Mouse (Mus musculus) CH12.LX (cell line): Measurements from ENCODE around the gene Rhobtb1. TPM values are rescaled to one million over a fixed set of nuclear protein-coding genes. Genes with fewer than 3 reads are reported as not detected.

Source experiments
- DNase-seq: peaks from one replicate; pipeline ENCODE4 v3.0.0-alpha.2; 2013; ENCODE audit errors: extremely low read depth
- H3K27ac ChIP-seq: 2 replicates; pipeline ENCODE4 v1.5.1; 2012; ENCODE audit warnings: low read depth, mild to moderate bottlenecking, control low read depth, moderate library complexity; ENCODE audit not compliant: insufficient read depth
- H3K27me3 ChIP-seq: replicated peaks from 2 replicates; pipeline ENCODE3; 2012; ENCODE audit warnings: inconsistent platforms
- H3K36me3 ChIP-seq, 2 experiments: replicated peaks in 1 of 2; 2 replicates each; pipeline versions ENCODE3 to v1.6.1; 2012; ENCODE audit warnings: inconsistent platforms in 1 of 2, low read length in 1 of 2, mild to moderate bottlenecking in 1 of 2, mixed read lengths in 1 of 2, moderate library complexity in 1 of 2; ENCODE audit not compliant: control insufficient read depth in 1 of 2, insufficient read depth in 1 of 2
- H3K4me1 ChIP-seq, 2 experiments: 2 replicates each; pipeline ENCODE4 v1.6.1; 2012; ENCODE audit warnings: inconsistent platforms in 1 of 2, moderate library complexity in 1 of 2; ENCODE audit not compliant: insufficient read depth in 2 of 2, control insufficient read depth in 1 of 2
- H3K4me2 ChIP-seq: 2 replicates; pipeline ENCODE4 v1.6.1; 2012; ENCODE audit warnings: low read depth, mild to moderate bottlenecking, control low read depth; ENCODE audit not compliant: poor library complexity, insufficient read depth, severe bottlenecking
- H3K4me3 ChIP-seq, 3 experiments: fragments of 150-350 bp in 1 of 3; sonication (generic) in 1 of 3; replicated peaks in 1 of 3; 2 replicates each; pipeline versions ENCODE3 to v1.5.1; 2011 to 2012; ENCODE audit warnings: low read depth in 2 of 3, low read length in 2 of 3, mild to moderate bottlenecking in 2 of 3, moderate library complexity in 2 of 3, control low read depth in 1 of 3, improper control_type of control experiment in 1 of 3, inconsistent platforms in 1 of 3, mixed read lengths in 1 of 3; ENCODE audit not compliant: poor library complexity in 1 of 3
- H3K79me2 ChIP-seq: replicated peaks from 2 replicates; pipeline ENCODE4 v1.6.1; 2012; ENCODE audit warnings: mild to moderate bottlenecking, moderate library complexity; ENCODE audit not compliant: control insufficient read depth, poor library complexity, insufficient read depth, severe bottlenecking; ENCODE audit errors: extremely low read depth
- H3K9ac ChIP-seq: 2 replicates; pipeline ENCODE4 v1.6.1; 2012; ENCODE audit warnings: low read depth, mild to moderate bottlenecking, control low read depth, moderate library complexity; ENCODE audit not compliant: insufficient read depth
- H3K9me3 ChIP-seq: replicated peaks from 2 replicates; pipeline ENCODE3; 2012; ENCODE audit warnings: low read length, inconsistent platforms, mixed read lengths
- BHLHE40 ChIP-seq: IDR thresholded peaks from 2 replicates; pipeline ENCODE4 v1.6.1; 2011; ENCODE audit warnings: mild to moderate bottlenecking, low read depth, low read length, improper control_type of control experiment
- CHD1 ChIP-seq: IDR thresholded peaks from 2 replicates; pipeline ENCODE4 v1.6.1; 2012; ENCODE audit warnings: low read depth, low read length, improper control_type of control experiment, inconsistent platforms
- CTCF ChIP-seq, 2 experiments: IDR thresholded peaks in 1 of 2; conservative IDR thresholded peaks in 1 of 2; 2 replicates each; pipeline ENCODE4 v1.5.1; 2011 to 2012; ENCODE audit warnings: low read depth in 2 of 2, low read length in 2 of 2, improper control_type of control experiment in 1 of 2, inconsistent platforms in 1 of 2, mild to moderate bottlenecking in 1 of 2, moderate library complexity in 1 of 2
- E2F4 ChIP-seq: IDR thresholded peaks from 2 replicates; pipeline ENCODE4 v1.6.1; 2011; ENCODE audit warnings: low read depth, low read length, improper control_type of control experiment; ENCODE audit not compliant: insufficient replicate concordance
- EP300 ChIP-seq: IDR thresholded peaks from 2 replicates; pipeline ENCODE4 v1.6.1; 2011; ENCODE audit warnings: low read length, improper control_type of control experiment
- GABPA ChIP-seq: IDR thresholded peaks from 2 replicates; pipeline ENCODE4 v1.6.1; 2012; ENCODE audit warnings: low read depth, low read length, improper control_type of control experiment, inconsistent platforms; ENCODE audit not compliant: insufficient replicate concordance
- HCFC1 ChIP-seq: IDR thresholded peaks from 2 replicates; pipeline ENCODE4 v1.6.1; 2012; ENCODE audit warnings: low read depth, mild to moderate bottlenecking, inconsistent platforms, low read length, improper control_type of control experiment
- IRF4 ChIP-seq: IDR thresholded peaks from 2 replicates; pipeline ENCODE4 v1.6.1; 2014; ENCODE audit warnings: low read depth, mild to moderate bottlenecking, inconsistent platforms, low read length, improper control_type of control experiment
- MAX ChIP-seq: IDR thresholded peaks from 2 replicates; pipeline ENCODE4 v1.6.1; 2011; ENCODE audit warnings: low read length, improper control_type of control experiment
- MEF2A ChIP-seq: IDR thresholded peaks from 2 replicates; pipeline ENCODE4 v1.6.1; 2014; ENCODE audit warnings: low read depth, mild to moderate bottlenecking, inconsistent platforms, low read length, improper control_type of control experiment, borderline replicate concordance
- MXI1 ChIP-seq: IDR thresholded peaks from 2 replicates; pipeline ENCODE4 v1.6.1; 2011; ENCODE audit warnings: mild to moderate bottlenecking, low read depth, low read length, improper control_type of control experiment
- NELFE ChIP-seq: IDR thresholded peaks from 2 replicates; pipeline ENCODE4 v1.6.1; 2011; ENCODE audit warnings: low read depth, low read length, improper control_type of control experiment
- NRF1 ChIP-seq: IDR thresholded peaks from 2 replicates; pipeline ENCODE4 v1.6.1; 2014; ENCODE audit warnings: low read depth, mild to moderate bottlenecking, inconsistent platforms, low read length, improper control_type of control experiment, moderate library complexity
- POLR2A ChIP-seq: IDR thresholded peaks from 2 replicates; pipeline ENCODE4 v1.6.1; 2011; ENCODE audit warnings: low read depth, mild to moderate bottlenecking, improper control_type of control experiment, low read length
- RAD21 ChIP-seq: IDR thresholded peaks from 2 replicates; pipeline ENCODE4 v1.6.1; 2011; ENCODE audit warnings: low read depth, mild to moderate bottlenecking, low read length, improper control_type of control experiment, moderate library complexity
- SIN3A ChIP-seq: IDR thresholded peaks from 2 replicates; pipeline ENCODE4 v1.6.1; 2012; ENCODE audit warnings: low read length, improper control_type of control experiment, inconsistent platforms
- TCF12 ChIP-seq: IDR thresholded peaks from 2 replicates; pipeline ENCODE4 v1.6.1; 2014; ENCODE audit warnings: low read depth, mild to moderate bottlenecking, inconsistent platforms, low read length, improper control_type of control experiment
- UBTF ChIP-seq: IDR thresholded peaks from 2 replicates; pipeline ENCODE4 v1.6.1; 2012; ENCODE audit warnings: low read depth, mild to moderate bottlenecking, inconsistent platforms, low read length, improper control_type of control experiment, moderate library complexity
- USF1 ChIP-seq: IDR thresholded peaks from 2 replicates; pipeline ENCODE4 v1.6.1; 2014; ENCODE audit warnings: low read depth, mild to moderate bottlenecking, inconsistent platforms, low read length, improper control_type of control experiment
- ZKSCAN1 ChIP-seq: IDR thresholded peaks from 2 replicates; pipeline ENCODE4 v1.6.1; 2012; ENCODE audit warnings: low read depth, inconsistent platforms, low read length, improper control_type of control experiment, borderline replicate concordance
- ZMIZ1 ChIP-seq: IDR thresholded peaks from 2 replicates; pipeline ENCODE4 v1.6.1; 2012; ENCODE audit warnings: low read depth, mild to moderate bottlenecking, inconsistent platforms, low read length, improper control_type of control experiment
- ZNF384 ChIP-seq: IDR thresholded peaks from 2 replicates; pipeline ENCODE4 v1.6.1; 2012; ENCODE audit warnings: low read depth, low read length, improper control_type of control experiment, inconsistent platforms
- dilution Hi-C: fragments of 300-500 bp; cut with MboI; formaldehyde crosslinking; loops from 2 replicates; pipeline ENCODE4 v1.14.3; 2020; ENCODE audit warnings: low sequenced_read_pairs; ENCODE audit not compliant: extremely low pct_unique_long_range_greater_than_20kb, extremely low pct_ligation_motif_present
- in situ Hi-C: fragments of 300-500 bp; cut with MboI; formaldehyde crosslinking; loops from 3 replicates; pipeline ENCODE4 v1.14.3; 2019; ENCODE audit warnings: low sequenced_read_pairs, low pct_ligation_motif_present, low pct_unique_long_range_greater_than_20kb, mixed read lengths
- polyA plus RNA-seq: library from polyadenylated mRNA; unstranded; fragments of >175 nt; gene quantifications from 2 replicates; pipeline ENCODE4 v1.2.1, GENCODE M21; 2012; ENCODE audit warnings: low read depth; ENCODE audit not compliant: insufficient read length
- total RNA-seq, 2 experiments: library from RNA; depleted of rRNA; stranded (reverse); fragments of 300-350 nt in 1 of 2; fragments of >200 nt in 1 of 2; gene quantifications; 2 replicates each; pipeline ENCODE4 v1.2.3; 2012 to 2014

The Rhobtb1 gene
- total and polyA plus RNA-seq, 3 experiments, result 3.1 to 12.2 (median 3.4) TPM

DNA sequence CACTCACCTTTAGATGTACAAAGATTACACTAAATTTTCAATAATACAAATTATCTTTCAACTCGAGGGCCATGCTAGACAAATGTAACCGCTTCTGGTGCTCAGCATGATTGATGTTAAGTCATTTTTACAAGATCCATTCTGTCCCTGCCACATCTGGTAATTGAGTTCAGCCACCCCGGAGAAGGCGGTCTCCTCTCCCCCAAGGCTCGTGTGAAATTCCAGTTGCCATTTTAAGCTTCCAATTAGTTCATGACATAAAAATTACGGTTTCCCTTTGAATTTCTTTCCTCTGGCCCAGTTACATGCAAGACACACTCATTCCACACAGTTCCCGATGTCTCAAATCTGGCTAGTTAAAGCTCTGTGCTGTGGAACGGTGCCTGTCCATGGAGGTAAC is 162.7 kb downstream of the Rhobtb1 start:
- in situ Hi-C loops, result loop anchor here (25.0 kb wide), 3 partner anchors 302 to 527 kb away; no protein-coding TSS in a partner anchor

DNA sequence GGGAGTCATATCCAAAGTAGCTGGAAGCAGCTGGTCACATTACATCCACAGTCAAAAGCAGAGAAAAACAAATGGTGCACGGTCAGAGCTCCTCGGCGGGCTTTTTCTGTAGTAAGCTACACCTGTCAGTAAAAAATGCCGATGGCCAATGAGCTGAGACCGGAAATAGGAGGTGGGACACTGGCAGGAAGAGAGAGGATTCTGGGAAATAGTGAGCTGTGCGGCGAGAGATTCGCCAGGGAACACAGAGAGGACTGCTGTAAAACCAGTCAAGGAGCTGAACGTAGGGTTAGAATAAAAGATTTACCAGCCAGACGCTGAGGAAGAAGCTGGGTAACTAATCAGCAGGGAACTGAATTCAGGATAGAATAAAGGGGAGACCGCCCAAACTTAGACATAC is 167.3 kb downstream of the Rhobtb1 start:
- Histone ChIP-seq H3K36me3 (no peaks in the 10 kb centered on the region), H3K4me2 (no peak overlapping the region), H3K9ac (no peak overlapping the region), H3K4me1 (peaks cover 3 to 11% of the 10 kb centered on the region in 2 experiments; a peak in 3 of 4 replicates), H3K79me2 (no peaks in the 10 kb centered on the region), H3K27me3 (no peaks in the 10 kb centered on the region), H3K9me3 (peaks cover 10% of the 10 kb centered on the region), H3K4me3 (no peak overlapping the region), H3K27ac (no peak overlapping the region)
- DNase-seq, result no peak
- TF ChIP-seq CTCF (conservative IDR thresholded peaks at IDR 0.05 in 1 of 2, IDR thresholded peaks at IDR 0.05 in 1 of 2; ENCODE audit: low read depth in 2 of 2, low read length in 2 of 2) (no peak), MEF2A (no peak), RAD21 (no peak), BHLHE40 (no peak), CHD1 (no peak), TCF12 (no peak), MAX (no peak), EP300 (no peak), NRF1 (no peak), E2F4 (no peak), UBTF (no peak), IRF4 (no peak), USF1 (no peak), HCFC1 (no peak), GABPA (no peak), ZMIZ1 (no peak)
- dilution Hi-C loops (no loop called here), in situ Hi-C loops (loop anchor here (25.0 kb wide), 3 partner anchors 306 to 531 kb away; no protein-coding TSS in a partner anchor)

More for the DNA sequence above, 162.7 kb downstream of the Rhobtb1 start:
- Histone ChIP-seq H3K4me2 (no peak overlapping the region), H3K79me2 (no peaks in the 10 kb centered on the region), H3K36me3 (no peaks in the 10 kb centered on the region), H3K4me1 (peaks cover 3 to 14% of the 10 kb centered on the region in 2 experiments; a peak in 2 of 4 replicates), H3K9ac (no peak overlapping the region), H3K27ac (no peak overlapping the region), H3K4me3 (no peak overlapping the region), H3K27me3 (no peaks in the 10 kb centered on the region), H3K9me3 (peaks cover 3% of the 10 kb centered on the region)
- TF ChIP-seq CTCF (conservative IDR thresholded peaks at IDR 0.05 in 1 of 2, IDR thresholded peaks at IDR 0.05 in 1 of 2; ENCODE audit: low read depth in 2 of 2, low read length in 2 of 2), result no peak
- TF ChIP-seq MXI1, result no peak
- TF ChIP-seq NELFE, result no peak
- TF ChIP-seq MEF2A, result no peak
- TF ChIP-seq GABPA, result no peak
- no peak for TF ChIP-seq ZKSCAN1
- TF ChIP-seq SIN3A, result no peak
- no peak for TF ChIP-seq POLR2A
- no peak for TF ChIP-seq ZNF384
- no peak for TF ChIP-seq USF1
- dilution Hi-C loops, result no loop called here
- DNase-seq, result no peak
